Mouse (Mus musculus): Measurements from ENCODE around the gene 4933427D14Rik.

DNA sequence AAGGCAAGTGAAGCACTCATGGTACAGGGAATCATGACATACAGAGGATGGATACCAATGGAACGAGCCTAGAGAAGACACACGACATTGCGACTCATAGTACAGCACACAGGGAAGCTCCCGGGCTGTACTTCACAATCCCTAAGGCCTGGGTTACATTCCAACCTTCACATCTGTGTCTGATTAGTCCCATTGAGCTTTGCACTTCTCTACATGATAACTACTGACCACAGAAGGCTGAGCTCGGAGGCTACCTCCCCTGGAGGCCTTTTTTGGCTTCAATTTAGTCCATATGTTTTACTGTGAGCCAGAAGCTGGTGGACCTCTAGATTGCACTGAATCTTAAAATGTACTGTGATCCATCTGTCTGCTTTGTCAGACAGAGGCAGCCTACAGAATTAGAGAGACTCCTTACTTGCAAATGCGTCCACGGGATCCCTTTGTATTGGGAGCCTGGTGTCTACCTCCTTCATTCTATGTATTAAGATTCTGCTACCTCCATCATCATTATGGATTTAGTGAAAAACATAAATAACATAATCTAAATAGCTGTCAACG is 38.0 kb upstream of the 4933427D14Rik start:
- TF ChIP-seq CTCF (IDR thresholded peaks at IDR 0.05; ENCODE audit: borderline replicate concordance, control insufficient read depth, extremely low read depth, insufficient read depth, low read length, poor library complexity) (no peak), POLR2A (IDR thresholded peaks at IDR 0.05; ENCODE audit: control insufficient read depth, extremely low read depth, insufficient read depth, low read length, poor library complexity) (no peak)
